Mouse (Mus musculus) CH12.LX (cell line): ENCODE measurements around the gene Hyou1. TPM values are rescaled to one million over a fixed set of nuclear protein-coding genes. Genes with fewer than 3 reads are reported as not detected.

Experiments used
- DNase-seq: peaks from one replicate; pipeline ENCODE4 v3.0.0-alpha.2; 2013; ENCODE audit errors: extremely low read depth
- H3K27ac ChIP-seq: 2 replicates; pipeline ENCODE4 v1.5.1; 2012; ENCODE audit warnings: low read depth, mild to moderate bottlenecking, control low read depth, moderate library complexity; ENCODE audit not compliant: insufficient read depth
- H3K27me3 ChIP-seq: replicated peaks from 2 replicates; pipeline ENCODE3; 2012; ENCODE audit warnings: inconsistent platforms
- H3K36me3 ChIP-seq, 2 experiments: replicated peaks in 1 of 2; 2 replicates each; pipeline versions ENCODE3 to v1.6.1; 2012; ENCODE audit warnings: inconsistent platforms in 1 of 2, low read length in 1 of 2, mild to moderate bottlenecking in 1 of 2, mixed read lengths in 1 of 2, moderate library complexity in 1 of 2; ENCODE audit not compliant: control insufficient read depth in 1 of 2, insufficient read depth in 1 of 2
- H3K4me1 ChIP-seq, 2 experiments: 2 replicates each; pipeline ENCODE4 v1.6.1; 2012; ENCODE audit warnings: inconsistent platforms in 1 of 2, moderate library complexity in 1 of 2; ENCODE audit not compliant: insufficient read depth in 2 of 2, control insufficient read depth in 1 of 2
- H3K4me2 ChIP-seq: 2 replicates; pipeline ENCODE4 v1.6.1; 2012; ENCODE audit warnings: low read depth, mild to moderate bottlenecking, control low read depth; ENCODE audit not compliant: poor library complexity, insufficient read depth, severe bottlenecking
- H3K4me3 ChIP-seq, 3 experiments: fragments of 150-350 bp in 1 of 3; sonication (generic) in 1 of 3; replicated peaks in 1 of 3; 2 replicates each; pipeline versions ENCODE3 to v1.5.1; 2011 to 2012; ENCODE audit warnings: low read depth in 2 of 3, low read length in 2 of 3, mild to moderate bottlenecking in 2 of 3, moderate library complexity in 2 of 3, control low read depth in 1 of 3, improper control_type of control experiment in 1 of 3, inconsistent platforms in 1 of 3, mixed read lengths in 1 of 3; ENCODE audit not compliant: poor library complexity in 1 of 3
- H3K79me2 ChIP-seq: replicated peaks from 2 replicates; pipeline ENCODE4 v1.6.1; 2012; ENCODE audit warnings: mild to moderate bottlenecking, moderate library complexity; ENCODE audit not compliant: control insufficient read depth, poor library complexity, insufficient read depth, severe bottlenecking; ENCODE audit errors: extremely low read depth
- H3K9ac ChIP-seq: 2 replicates; pipeline ENCODE4 v1.6.1; 2012; ENCODE audit warnings: low read depth, mild to moderate bottlenecking, control low read depth, moderate library complexity; ENCODE audit not compliant: insufficient read depth
- H3K9me3 ChIP-seq: replicated peaks from 2 replicates; pipeline ENCODE3; 2012; ENCODE audit warnings: low read length, inconsistent platforms, mixed read lengths
- CTCF ChIP-seq, 2 experiments: IDR thresholded peaks in 1 of 2; conservative IDR thresholded peaks in 1 of 2; 2 replicates each; pipeline ENCODE4 v1.5.1; 2011 to 2012; ENCODE audit warnings: low read depth in 2 of 2, low read length in 2 of 2, improper control_type of control experiment in 1 of 2, inconsistent platforms in 1 of 2, mild to moderate bottlenecking in 1 of 2, moderate library complexity in 1 of 2
- ELF1 ChIP-seq: IDR thresholded peaks from 2 replicates; pipeline ENCODE4 v1.6.1; 2014; ENCODE audit warnings: low read depth, mild to moderate bottlenecking, inconsistent platforms, low read length, improper control_type of control experiment
- EP300 ChIP-seq: IDR thresholded peaks from 2 replicates; pipeline ENCODE4 v1.6.1; 2011; ENCODE audit warnings: low read length, improper control_type of control experiment
- JUND ChIP-seq: conservative IDR thresholded peaks from 2 replicates; pipeline ENCODE4 v1.6.1; 2011; ENCODE audit warnings: low read depth, low read length, improper control_type of control experiment
- KAT2A ChIP-seq: IDR thresholded peaks from 2 replicates; pipeline ENCODE4 v1.6.1; 2012; ENCODE audit warnings: low read length, improper control_type of control experiment, inconsistent platforms; ENCODE audit not compliant: insufficient replicate concordance
- MAZ ChIP-seq: IDR thresholded peaks from 2 replicates; pipeline ENCODE4 v1.6.1; 2012; ENCODE audit warnings: low read depth, mild to moderate bottlenecking, inconsistent platforms, low read length, improper control_type of control experiment, moderate library complexity
- MEF2A ChIP-seq: IDR thresholded peaks from 2 replicates; pipeline ENCODE4 v1.6.1; 2014; ENCODE audit warnings: low read depth, mild to moderate bottlenecking, inconsistent platforms, low read length, improper control_type of control experiment, borderline replicate concordance
- MXI1 ChIP-seq: IDR thresholded peaks from 2 replicates; pipeline ENCODE4 v1.6.1; 2011; ENCODE audit warnings: mild to moderate bottlenecking, low read depth, low read length, improper control_type of control experiment
- MYC ChIP-seq: IDR thresholded peaks from 2 replicates; pipeline ENCODE4 v1.6.1; 2011; ENCODE audit warnings: low read depth, mild to moderate bottlenecking, improper control_type of control experiment, low read length
- NRF1 ChIP-seq: IDR thresholded peaks from 2 replicates; pipeline ENCODE4 v1.6.1; 2014; ENCODE audit warnings: low read depth, mild to moderate bottlenecking, inconsistent platforms, low read length, improper control_type of control experiment, moderate library complexity
- POLR2A ChIP-seq: IDR thresholded peaks from 2 replicates; pipeline ENCODE4 v1.6.1; 2011; ENCODE audit warnings: low read depth, mild to moderate bottlenecking, improper control_type of control experiment, low read length
- RAD21 ChIP-seq: IDR thresholded peaks from 2 replicates; pipeline ENCODE4 v1.6.1; 2011; ENCODE audit warnings: low read depth, mild to moderate bottlenecking, low read length, improper control_type of control experiment, moderate library complexity
- RCOR1 ChIP-seq: conservative IDR thresholded peaks from 2 replicates; pipeline ENCODE4 v1.6.1; 2012; ENCODE audit warnings: low read depth, mild to moderate bottlenecking, inconsistent platforms, low read length, improper control_type of control experiment
- SIN3A ChIP-seq: IDR thresholded peaks from 2 replicates; pipeline ENCODE4 v1.6.1; 2012; ENCODE audit warnings: low read length, improper control_type of control experiment, inconsistent platforms
- SMC3 ChIP-seq: IDR thresholded peaks from 2 replicates; pipeline ENCODE4 v1.6.1; 2011; ENCODE audit warnings: low read depth, low read length, improper control_type of control experiment
- TBP ChIP-seq: conservative IDR thresholded peaks from 2 replicates; pipeline ENCODE4 v1.6.1; 2011; ENCODE audit warnings: low read depth, low read length, improper control_type of control experiment
- USF1 ChIP-seq: IDR thresholded peaks from 2 replicates; pipeline ENCODE4 v1.6.1; 2014; ENCODE audit warnings: low read depth, mild to moderate bottlenecking, inconsistent platforms, low read length, improper control_type of control experiment
- ZC3H11A ChIP-seq: IDR thresholded peaks from 2 replicates; pipeline ENCODE4 v1.6.1; 2012; ENCODE audit warnings: low read depth, mild to moderate bottlenecking, inconsistent platforms, low read length, improper control_type of control experiment
- ZKSCAN1 ChIP-seq: IDR thresholded peaks from 2 replicates; pipeline ENCODE4 v1.6.1; 2012; ENCODE audit warnings: low read depth, inconsistent platforms, low read length, improper control_type of control experiment, borderline replicate concordance
- ZMIZ1 ChIP-seq: IDR thresholded peaks from 2 replicates; pipeline ENCODE4 v1.6.1; 2012; ENCODE audit warnings: low read depth, mild to moderate bottlenecking, inconsistent platforms, low read length, improper control_type of control experiment
- ZNF384 ChIP-seq: IDR thresholded peaks from 2 replicates; pipeline ENCODE4 v1.6.1; 2012; ENCODE audit warnings: low read depth, low read length, improper control_type of control experiment, inconsistent platforms
- dilution Hi-C: fragments of 300-500 bp; cut with MboI; formaldehyde crosslinking; loops from 2 replicates; pipeline ENCODE4 v1.14.3; 2020; ENCODE audit warnings: low sequenced_read_pairs; ENCODE audit not compliant: extremely low pct_unique_long_range_greater_than_20kb, extremely low pct_ligation_motif_present
- in situ Hi-C: fragments of 300-500 bp; cut with MboI; formaldehyde crosslinking; loops from 3 replicates; pipeline ENCODE4 v1.14.3; 2019; ENCODE audit warnings: low sequenced_read_pairs, low pct_ligation_motif_present, low pct_unique_long_range_greater_than_20kb, mixed read lengths
- polyA plus RNA-seq: library from polyadenylated mRNA; unstranded; fragments of >175 nt; gene quantifications from 2 replicates; pipeline ENCODE4 v1.2.1, GENCODE M21; 2012; ENCODE audit warnings: low read depth; ENCODE audit not compliant: insufficient read length
- total RNA-seq, 2 experiments: library from RNA; depleted of rRNA; stranded (reverse); fragments of 300-350 nt in 1 of 2; fragments of >200 nt in 1 of 2; gene quantifications; 2 replicates each; pipeline ENCODE4 v1.2.3; 2012 to 2014

Gene Hyou1
- total and polyA plus RNA-seq, 3 experiments: 32.6 to 89.9 (median 88.7) TPM

- no peak for TF ChIP-seq JUND
- TF ChIP-seq MXI1: no peak
Measured at GRCm38 (mm10) chr9:44337436-44338169, 41.7 kb upstream of the Hyou1 start (continued).

GRCm38 (mm10) chr9:44338574-44338973 lies 40.7 kb upstream of the Hyou1 start:
- H3K9me3 ChIP-seq: peaks cover 2% of the 10 kb centered on the region
- no peak overlapping the region for H3K4me3 ChIP-seq
- H3K36me3 ChIP-seq: peaks cover 38 to 53% of the 10 kb centered on the region in 2 experiments
- H3K27me3 ChIP-seq: no peaks in the 10 kb centered on the region
- in situ Hi-C loops (no loop called here), dilution Hi-C loops (no loop called here)
- peaks cover 36% of the 10 kb centered on the region for H3K79me2 ChIP-seq
- H3K9ac ChIP-seq: no peak overlapping the region
- DNase-seq: no peak
- no peak overlapping the region for H3K4me2 ChIP-seq
- H3K27ac ChIP-seq: no peak overlapping the region
- H3K4me1 ChIP-seq: peaks cover 9 to 36% of the 10 kb centered on the region in 2 experiments; a peak in 2 of 4 replicates
- no peak for TF ChIP-seq ZMIZ1
- TF ChIP-seq CTCF (conservative IDR thresholded peaks at IDR 0.05 in 1 of 2, IDR thresholded peaks at IDR 0.05 in 1 of 2; ENCODE audit: low read depth in 2 of 2, low read length in 2 of 2): peak in 1 of 2 experiments; percentile 42; a peak in 2 of 4 replicates
- peak; percentile 9; the same call in 1 of the 2 replicates for TF ChIP-seq RAD21
- peak; percentile 17; the same call in 1 of the 2 replicates for TF ChIP-seq SMC3

- H3K27ac ChIP-seq: no peak overlapping the region
- H3K4me2 ChIP-seq: no peak overlapping the region
- no peak overlapping the region for H3K9ac ChIP-seq
- no peak overlapping the region for H3K4me3 ChIP-seq
- H3K9me3 ChIP-seq: peaks cover 2% of the 10 kb centered on the region
- DNase-seq: no peak
- no peak for TF ChIP-seq SMC3
- TF ChIP-seq ZNF384: no peak
- TF ChIP-seq MAZ: no peak
- TF ChIP-seq MYC: no peak
- TF ChIP-seq ZMIZ1: no peak
- no peak for TF ChIP-seq ZKSCAN1
- TF ChIP-seq NRF1: no peak
- no peak for TF ChIP-seq JUND
- TF ChIP-seq EP300: no peak
- TF ChIP-seq RCOR1: no peak
- no peak for TF ChIP-seq SIN3A
- no peak for TF ChIP-seq KAT2A
- no peak for TF ChIP-seq TBP
- no peak for TF ChIP-seq USF1
- TF ChIP-seq ELF1: no peak
- no peak for TF ChIP-seq RAD21
- TF ChIP-seq POLR2A: no peak
- no peak for TF ChIP-seq ZC3H11A
- TF ChIP-seq MEF2A: no peak
- no peaks in the 10 kb centered on the region for H3K27me3 ChIP-seq
- peaks cover 21% of the 10 kb centered on the region for H3K79me2 ChIP-seq
- H3K36me3 ChIP-seq: peaks cover 40 to 62% of the 10 kb centered on the region in 2 experiments
- H3K4me1 ChIP-seq: peaks cover 9 to 39% of the 10 kb centered on the region in 2 experiments; a peak in 2 of 4 replicates
- dilution Hi-C loops: no loop called here
- in situ Hi-C loops: loop anchor here (5.0 kb wide), 2 partner anchors 49 to 56 kb away; partner anchors contain the start of gene Slc37a4
Measured at GRCm38 (mm10) chr9:44341487-44341886, 37.8 kb upstream of the Hyou1 start.
